Mouse (Mus musculus): ENCODE measurements around the gene Ppp4r1.

GRCm38 (mm10) chr17:65782551-65783141, at the start of gene Ppp4r1:
- TF ChIP-seq CTCF (IDR thresholded peaks at IDR 0.05; ENCODE audit: low read depth) (peak; percentile 40), EP300 (IDR thresholded peaks at IDR 0.05; ENCODE audit: low read depth) (no peak)
